Mouse (Mus musculus): Measurements from ENCODE around the gene Sh3rf3.

Sh3rf3 gene

GRCm38 (mm10) chr10:59105885-59106284 lies 292.7 kb downstream of the Sh3rf3 start:
- no peak for DNase-seq (ENCODE audit: low read depth, low spot score)

GRCm38 (mm10) chr10:59106644-59107043 lies 293.5 kb downstream of the Sh3rf3 start:
- no peak for DNase-seq (ENCODE audit: low read depth, low spot score)

- DNase-seq (ENCODE audit: low read depth, low spot score): no peak
These were observed 295.9 kb downstream of the Sh3rf3 start for GRCm38 (mm10) chr10:59109015-59109414.

- no peak for DNase-seq (ENCODE audit: low read depth, low spot score)
These were observed 297.2 kb downstream of the Sh3rf3 start for GRCm38 (mm10) chr10:59110386-59110785.

GRCm38 (mm10) chr10:59112755-59113154 lies 299.6 kb downstream of the Sh3rf3 start:
- DNase-seq (ENCODE audit: low read depth, low spot score): no peak

- no peak for DNase-seq (ENCODE audit: low read depth, low spot score)
These were observed 300.2 kb downstream of the Sh3rf3 start for GRCm38 (mm10) chr10:59113386-59113785.

GRCm38 (mm10) chr10:59114535-59115291 lies 301.6 kb downstream of the Sh3rf3 start:
- DNase-seq (ENCODE audit: low read depth, low spot score): peak; percentile 95

- DNase-seq (ENCODE audit: low read depth, low spot score): no peak
These were observed 302.5 kb downstream of the Sh3rf3 start for GRCm38 (mm10) chr10:59115691-59116090.

GRCm38 (mm10) chr10:59116331-59116730 lies 303.2 kb downstream of the Sh3rf3 start:
- DNase-seq (ENCODE audit: low read depth, low spot score): no peak

- no peak for DNase-seq (ENCODE audit: low read depth, low spot score)
These were observed 304.4 kb downstream of the Sh3rf3 start for GRCm38 (mm10) chr10:59117555-59117954.

- no peak for DNase-seq (ENCODE audit: low read depth, low spot score)
These were observed 305.8 kb downstream of the Sh3rf3 start for GRCm38 (mm10) chr10:59119001-59119400.

- DNase-seq (ENCODE audit: low read depth, low spot score): no peak
These were observed 306.7 kb downstream of the Sh3rf3 start for GRCm38 (mm10) chr10:59119811-59120210.

- no peak for DNase-seq (ENCODE audit: low read depth, low spot score)
These were observed 312.3 kb downstream of the Sh3rf3 start for GRCm38 (mm10) chr10:59125497-59125896.

- DNase-seq (ENCODE audit: low read depth, low spot score): peak; percentile 85
These were observed 314.5 kb downstream of the Sh3rf3 start for GRCm38 (mm10) chr10:59127637-59128036.

- no peak for DNase-seq (ENCODE audit: low read depth, low spot score)
These were observed 318.9 kb downstream of the Sh3rf3 start for GRCm38 (mm10) chr10:59131926-59132628.

- DNase-seq (ENCODE audit: low read depth, low spot score): no peak
These were observed 320.4 kb downstream of the Sh3rf3 start for GRCm38 (mm10) chr10:59133478-59134009.

- DNase-seq (ENCODE audit: low read depth, low spot score): no peak
These were observed 336.8 kb downstream of the Sh3rf3 start for GRCm38 (mm10) chr10:59149956-59150383.

GRCm38 (mm10) chr10:59150938-59151657 lies 337.9 kb downstream of the Sh3rf3 start:
- no peak for DNase-seq (ENCODE audit: low read depth, low spot score)

GRCm38 (mm10) chr10:59152544-59153081 lies 339.5 kb downstream of the Sh3rf3 start:
- DNase-seq (ENCODE audit: low read depth, low spot score): no peak

GRCm38 (mm10) chr10:59158627-59159026 lies 345.5 kb downstream of the Sh3rf3 start:
- DNase-seq (ENCODE audit: low read depth, low spot score): no peak

GRCm38 (mm10) chr10:59162185-59162897 lies 349.2 kb downstream of the Sh3rf3 start:
- DNase-seq (ENCODE audit: low read depth, low spot score): no peak

Data from telencephalon, adult 2 months (tissue).